Mouse (Mus musculus): ENCODE results near the gene Mrtfa.

Mrtfa gene

GRCm38 (mm10) chr15:81027378-81028173, 163.0 kb downstream of the Mrtfa start:
- DNase-seq (ENCODE audit: low read depth), result peak; percentile 84

- DNase-seq (ENCODE audit: low read depth), result no peak
These were observed 163.7 kb downstream of the Mrtfa start for GRCm38 (mm10) chr15:81026901-81027300.

GRCm38 (mm10) chr15:81023842-81024241, 166.7 kb downstream of the Mrtfa start:
- no peak for DNase-seq (ENCODE audit: low read depth)

GRCm38 (mm10) chr15:81022437-81022836, 168.1 kb downstream of the Mrtfa start:
- DNase-seq (ENCODE audit: low read depth), result no peak

DNA sequence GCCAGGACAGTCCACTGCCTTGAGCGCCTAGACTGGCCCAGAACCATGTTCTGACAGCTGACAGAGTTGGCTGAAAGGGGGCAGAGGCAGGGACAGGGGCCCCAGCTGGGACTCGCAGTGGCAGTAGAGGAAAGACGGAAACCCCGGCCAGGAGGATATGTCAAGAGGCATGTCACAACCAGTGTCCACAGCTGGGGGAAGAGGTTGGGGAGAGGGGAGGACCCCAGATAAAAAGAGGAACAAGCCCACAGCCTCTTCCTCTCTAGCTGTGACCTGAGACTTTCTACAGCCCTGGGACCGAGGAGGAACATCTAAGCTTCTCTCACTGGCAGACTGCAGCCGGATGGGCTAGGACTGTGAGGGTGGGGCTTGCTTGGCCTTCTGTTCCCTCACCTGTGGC, 169.2 kb downstream of the Mrtfa start:
- DNase-seq (ENCODE audit: low read depth), result peak; percentile 70

GRCm38 (mm10) chr15:81017308-81017707, 173.2 kb downstream of the Mrtfa start:
- DNase-seq (ENCODE audit: low read depth), result no peak

DNA sequence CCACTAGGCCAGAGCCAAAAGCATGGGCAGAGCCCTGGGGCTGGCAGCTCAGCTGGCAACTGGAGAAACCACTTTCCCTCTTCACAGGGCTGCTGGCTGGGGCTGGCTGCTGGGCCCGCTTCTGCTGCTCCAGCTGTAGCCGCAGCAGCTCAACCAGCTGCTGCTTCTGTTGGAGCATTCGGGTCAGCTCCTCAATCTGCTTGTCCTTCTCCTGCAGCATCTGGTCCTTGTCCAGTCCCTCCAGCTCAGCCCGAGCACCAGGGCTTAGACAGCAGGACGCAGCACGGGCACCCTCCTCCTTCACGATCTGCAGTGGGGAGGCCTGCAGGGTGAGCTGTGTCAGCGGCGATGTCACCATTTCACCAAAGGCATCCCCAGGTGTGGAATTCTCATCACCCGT, 174.1 kb downstream of the Mrtfa start:
- DNase-seq (ENCODE audit: low read depth), result no peak

- DNase-seq (ENCODE audit: low read depth), result no peak
These were observed 175.4 kb downstream of the Mrtfa start for GRCm38 (mm10) chr15:81015068-81015744.

DNA sequence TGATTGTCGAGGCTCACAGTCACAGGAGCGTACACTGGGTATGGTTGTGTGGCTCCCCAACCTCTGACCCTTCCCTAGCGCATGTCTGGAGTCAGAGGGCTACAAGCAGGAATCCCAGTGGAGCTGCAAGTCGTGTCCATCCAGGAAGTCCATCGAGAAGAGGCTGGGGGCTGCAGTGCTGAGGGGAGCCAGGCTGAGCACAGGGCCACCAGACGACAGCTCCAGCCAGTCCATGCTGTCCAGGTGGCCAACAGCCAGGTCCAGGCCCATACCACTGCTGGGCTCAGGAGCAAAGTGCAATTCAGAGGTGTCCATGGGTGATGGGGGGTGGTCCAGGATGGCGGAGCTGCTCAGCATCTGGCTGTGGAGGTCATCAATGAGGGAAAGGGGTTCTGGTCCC, 177.4 kb downstream of the Mrtfa start:
- no peak for DNase-seq (ENCODE audit: low read depth)

DNA sequence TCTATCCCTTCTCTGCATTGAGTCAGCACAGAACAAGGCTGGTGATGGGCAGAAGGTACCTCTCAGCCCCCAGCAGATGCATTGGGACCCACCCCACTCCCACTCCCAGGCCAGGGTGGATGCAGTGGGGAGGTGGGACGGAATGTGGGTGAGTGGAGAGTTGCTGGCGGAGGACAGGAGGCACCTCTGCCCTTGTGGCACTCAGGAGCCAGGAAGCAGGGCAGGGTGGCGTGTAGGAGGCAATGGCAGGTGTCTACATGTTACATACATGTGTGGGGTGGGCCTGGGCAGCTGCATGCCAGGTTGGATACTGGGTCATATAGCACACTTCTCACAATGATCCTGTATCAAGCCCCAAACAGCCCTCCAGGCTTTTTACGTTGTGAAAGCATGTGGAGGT, 178.2 kb downstream of the Mrtfa start:
- no peak for DNase-seq (ENCODE audit: low read depth)

DNA sequence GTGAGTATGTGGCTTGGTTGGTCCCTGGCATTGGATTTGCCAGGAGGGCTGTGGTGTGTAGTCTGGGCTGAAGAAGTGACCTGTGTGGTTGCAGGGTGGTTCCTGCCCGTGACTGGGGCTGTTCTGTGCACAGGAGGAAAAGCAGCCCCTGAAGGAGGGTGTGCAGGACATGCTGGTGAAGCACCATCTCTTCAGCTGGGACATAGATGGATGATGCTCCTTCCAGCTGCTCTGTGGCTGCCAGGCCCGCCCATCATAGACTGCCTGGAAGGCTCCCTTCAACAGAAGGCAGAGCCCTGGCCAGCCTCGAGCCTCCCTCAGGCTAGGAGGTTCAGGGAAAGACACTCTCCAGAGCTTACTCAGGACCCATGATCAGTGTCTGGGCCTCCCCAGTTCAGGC, 179.0 kb downstream of the Mrtfa start:
- DNase-seq (ENCODE audit: low read depth), result no peak

DNA sequence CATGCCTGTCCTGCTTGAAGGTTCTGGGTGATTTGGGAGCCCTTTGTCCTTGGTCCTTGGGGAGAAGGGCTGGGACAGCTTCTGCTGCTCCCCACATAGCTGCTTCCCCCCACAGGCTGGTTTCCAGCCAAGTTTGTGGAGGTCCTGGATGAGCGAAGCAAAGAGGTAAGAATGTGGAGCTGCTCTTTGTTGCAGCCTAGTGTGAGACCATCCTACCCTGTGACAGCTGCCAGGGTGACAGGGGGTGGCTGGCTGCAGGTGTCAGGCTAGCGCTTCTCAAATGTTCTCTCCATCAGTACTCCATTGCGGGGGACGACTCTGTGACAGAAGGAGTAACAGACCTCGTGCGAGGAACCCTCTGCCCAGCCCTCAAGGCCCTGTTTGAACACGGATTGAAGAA, 180.4 kb downstream of the Mrtfa start:
- DNase-seq (ENCODE audit: low read depth), result no peak

DNA sequence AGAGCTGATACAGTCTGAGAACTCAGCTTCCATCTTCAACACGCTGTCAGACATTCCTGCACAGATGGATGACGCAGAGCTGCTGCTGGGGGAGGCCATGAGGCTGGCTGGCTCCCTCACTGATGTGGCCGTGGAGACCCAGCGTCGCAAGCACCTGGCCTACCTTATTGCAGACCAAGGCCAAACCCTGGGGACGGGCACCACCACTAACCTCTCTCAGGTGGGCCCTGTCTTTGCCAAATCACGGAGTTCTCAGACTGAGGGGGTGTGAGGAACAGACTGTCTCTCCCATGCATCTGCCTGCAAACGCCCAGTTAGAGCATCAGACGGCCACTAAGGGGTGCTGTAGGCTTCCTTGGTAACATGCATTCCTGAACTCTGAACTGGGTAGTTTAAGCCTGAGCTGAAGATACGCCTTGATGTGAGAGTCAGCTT, 181.9 kb downstream of the Mrtfa start:
- DNase-seq (ENCODE audit: low read depth), result no peak

DNA sequence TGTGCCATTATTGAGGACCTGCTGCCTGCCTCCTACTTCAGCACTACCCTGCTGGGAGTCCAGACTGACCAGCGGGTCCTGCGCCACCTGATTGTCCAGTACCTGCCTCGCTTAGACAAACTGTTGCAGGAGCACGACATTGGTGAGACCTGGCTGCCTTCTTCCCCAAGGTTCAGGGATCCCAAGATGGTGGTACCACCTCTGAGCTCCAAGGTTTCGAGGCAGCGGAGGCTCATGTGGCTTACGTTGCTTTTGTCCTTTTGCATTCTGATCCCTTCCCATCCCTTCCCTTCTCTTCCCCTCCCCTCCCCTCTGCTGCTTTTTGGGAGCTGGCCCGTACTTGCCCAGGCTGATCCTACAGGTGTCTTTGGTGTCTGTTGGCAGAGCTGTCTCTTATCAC, 182.7 kb downstream of the Mrtfa start:
- DNase-seq (ENCODE audit: low read depth), result no peak

GRCm38 (mm10) chr15:81007339-81007738, 183.2 kb downstream of the Mrtfa start:
- DNase-seq (ENCODE audit: low read depth), result no peak

- no peak for DNase-seq (ENCODE audit: low read depth)
These were observed 184.3 kb downstream of the Mrtfa start for GRCm38 (mm10) chr15:81006127-81006735.

DNA sequence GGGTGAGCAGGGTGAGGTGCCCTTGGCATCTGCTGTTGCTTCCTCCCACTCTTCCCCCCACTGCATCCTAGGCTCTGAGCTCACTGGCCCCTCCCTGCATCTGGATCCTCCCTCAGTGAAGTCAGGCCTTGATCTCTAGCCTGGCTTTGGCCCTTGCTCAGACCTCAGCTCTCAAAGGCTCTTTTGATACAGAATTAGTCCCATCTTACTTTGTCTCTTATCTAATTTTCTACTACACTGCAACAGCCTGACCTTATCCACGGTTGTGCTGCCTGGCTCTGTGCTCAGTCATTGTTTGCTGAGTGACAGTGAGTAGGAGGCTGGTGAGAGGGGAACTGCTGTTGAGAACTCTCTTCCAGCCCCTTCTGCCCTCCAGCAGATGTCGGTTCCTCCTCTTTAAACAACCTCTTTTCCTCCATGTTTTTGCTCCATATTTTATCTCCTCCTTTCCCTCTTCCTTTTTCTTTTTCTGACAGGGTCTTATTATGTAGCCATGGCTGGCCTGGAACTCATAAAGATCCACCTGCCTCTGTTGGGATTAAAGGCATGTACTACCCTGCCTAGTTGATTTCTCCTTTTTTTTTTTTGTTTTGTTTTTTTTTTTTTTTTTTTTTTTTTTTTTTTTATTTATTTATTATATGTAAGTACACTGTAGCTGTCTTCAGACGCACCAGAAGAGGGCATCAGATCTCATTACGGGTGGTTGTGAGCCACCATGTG, 190.0 kb downstream of the Mrtfa start:
- DNase-seq (ENCODE audit: low read depth), result no peak

DNA sequence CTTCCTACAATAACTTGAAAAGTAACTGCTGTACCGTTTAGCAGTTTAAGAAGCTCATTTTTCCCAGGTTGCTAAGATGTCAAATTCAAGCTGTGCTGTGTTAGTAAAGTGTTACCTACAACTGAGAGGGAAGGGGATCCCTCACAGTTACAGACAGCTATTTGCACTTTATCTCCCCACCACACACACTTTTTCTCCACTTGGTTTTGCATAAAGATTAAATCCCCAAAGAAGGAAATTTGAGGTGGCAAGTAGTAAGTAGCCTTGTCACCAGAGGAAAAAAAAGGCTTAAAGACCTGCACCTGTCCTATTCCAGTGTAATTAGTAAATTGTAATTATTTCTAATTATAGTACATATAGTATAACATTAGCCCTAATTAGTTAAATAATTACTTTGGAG, 193.5 kb downstream of the Mrtfa start:
- no peak for DNase-seq (ENCODE audit: low read depth)

GRCm38 (mm10) chr15:80996090-80996835, 194.3 kb downstream of the Mrtfa start:
- DNase-seq (ENCODE audit: low read depth), result no peak

- DNase-seq (ENCODE audit: low read depth), result no peak
These were observed 195.6 kb downstream of the Mrtfa start for GRCm38 (mm10) chr15:80994959-80995358.

DNA sequence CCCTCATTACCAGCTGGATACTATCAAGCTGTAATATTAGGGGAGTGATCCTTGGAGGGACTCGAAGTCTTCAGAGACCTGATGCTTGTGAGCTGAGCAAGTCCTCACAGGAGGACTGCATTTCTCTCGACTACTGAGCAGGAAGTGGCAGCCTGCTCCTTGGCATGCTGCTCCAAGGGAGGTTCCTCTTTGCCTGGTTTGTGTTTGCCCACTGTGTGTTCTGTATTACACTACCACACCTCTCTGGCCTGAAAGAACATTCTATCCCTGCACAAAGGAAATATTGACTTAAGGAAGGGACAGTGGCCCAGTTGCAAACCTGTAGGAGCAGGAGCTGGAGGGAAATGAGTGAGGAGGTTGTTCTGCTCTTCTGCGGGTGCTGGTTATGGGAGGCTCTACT, 200.8 kb downstream of the Mrtfa start:
- DNase-seq (ENCODE audit: low read depth), result no peak

- DNase-seq (ENCODE audit: low read depth), result no peak
These were observed 202.2 kb downstream of the Mrtfa start for GRCm38 (mm10) chr15:80988331-80988730.

All from c-Kit-positive CD71-negative TER-119-negative erythroid progenitor cells, embryonic 14.5 days (primary cell).